Mouse (Mus musculus) spleen, postnatal 36 days (tissue): ENCODE data around the gene Aox4.
A peak's percentile ranks its signal among the peaks of the same experiment; 100 is the strongest.

Experiments
- DNase-seq, 2 experiments: peaks; one replicate each; pipeline ENCODE4 v3.0.0; 2022; ENCODE audit warnings: low spot score in 2 of 2, mixed read lengths in 1 of 2

Gene Aox4

DNA sequence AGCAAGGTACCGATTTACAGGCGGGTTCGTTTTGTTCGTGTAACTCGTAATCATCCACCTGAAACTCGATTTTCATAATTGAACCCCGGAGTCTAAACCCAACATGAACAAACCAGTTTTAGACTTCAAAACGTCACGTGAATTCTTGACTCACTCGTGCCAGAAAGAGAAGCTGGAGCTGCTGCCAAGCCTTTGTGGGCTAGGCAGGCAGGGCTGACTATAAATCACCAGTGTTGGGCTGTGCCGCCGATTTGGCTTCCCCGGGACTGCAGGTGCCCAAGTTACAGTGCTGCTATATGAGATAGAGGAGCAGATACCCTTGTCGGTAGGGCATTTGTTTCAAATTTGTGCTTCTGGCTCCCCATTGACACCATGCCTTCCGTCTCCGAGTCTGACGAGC lies at the start of gene Aox4:
Aox4 (plus strand) TSS at position 195 of the 400 bp plus-strand sequence.
- no peak for DNase-seq

DNA sequence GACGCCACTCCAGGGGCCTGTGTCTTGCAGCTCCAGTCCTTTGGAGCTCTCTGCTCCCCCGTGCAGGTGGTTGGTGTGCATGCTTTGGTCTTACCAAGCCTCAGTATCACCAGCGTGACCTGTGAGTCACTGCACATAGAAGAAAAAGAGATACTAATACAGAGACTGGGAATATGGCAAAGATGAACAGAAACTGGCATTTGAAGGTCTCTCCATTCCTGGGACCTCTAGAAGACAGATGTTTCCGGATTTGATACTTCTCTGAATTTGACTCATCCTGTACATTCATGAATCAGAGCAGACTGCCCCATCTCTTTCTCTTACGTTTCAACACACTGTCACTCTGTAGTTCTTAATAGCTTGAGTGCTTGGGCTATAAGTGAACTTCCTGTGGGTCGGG lies 40.3 kb upstream of the Aox4 start:
- no peak for DNase-seq

DNA sequence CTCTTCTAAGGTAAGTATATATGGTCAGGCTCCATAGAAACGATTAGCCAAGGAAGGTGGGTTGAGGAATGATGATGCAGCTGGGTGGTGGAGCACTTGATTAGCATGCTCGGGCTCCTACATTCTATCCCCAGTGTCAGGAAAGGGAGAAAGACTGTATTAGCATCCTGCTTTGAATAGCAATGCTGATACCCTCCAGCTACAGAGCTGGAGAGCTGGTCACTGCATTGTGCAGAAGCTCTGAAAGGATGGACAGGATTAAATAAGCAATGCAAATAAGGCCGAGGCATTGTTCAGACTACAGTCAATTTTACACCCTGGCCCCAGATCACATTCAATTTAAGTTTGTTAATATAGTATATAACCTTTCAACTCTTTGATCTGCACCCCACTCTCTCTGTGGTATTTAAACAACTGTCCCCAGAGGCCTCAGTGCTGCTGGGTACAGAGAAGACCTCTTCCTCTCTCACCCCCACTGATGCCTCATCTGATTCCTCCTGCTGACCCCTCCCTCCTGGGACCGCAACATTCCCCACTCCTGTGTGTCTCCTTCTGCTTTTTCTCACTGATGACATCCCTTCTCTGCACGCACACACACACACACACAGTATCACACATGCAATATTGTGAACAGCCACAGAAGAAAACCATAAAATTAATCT lies 21.6 kb upstream of the Aox4 start:
- DNase-seq = no peak

DNA sequence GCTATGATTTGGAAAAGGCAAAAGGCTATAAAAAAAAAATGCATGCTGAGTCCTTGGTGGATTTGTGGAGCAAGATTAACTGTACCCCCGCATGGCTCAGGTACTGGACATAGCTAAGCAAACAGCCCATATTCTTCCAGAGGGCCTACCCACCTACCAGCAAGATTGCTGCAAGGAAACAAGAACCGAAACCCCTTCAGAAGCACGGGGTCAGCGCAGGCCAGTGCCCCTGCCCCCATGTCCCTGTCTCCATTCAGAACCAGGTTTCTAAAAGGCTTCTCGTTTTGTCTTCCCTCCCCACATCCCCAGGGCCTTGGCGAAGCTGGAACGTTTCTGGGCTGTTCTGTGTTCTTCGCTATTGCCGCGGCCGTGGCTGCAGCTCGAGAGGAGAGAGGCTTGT lies 15.9 kb upstream of the Aox4 start:
- DNase-seq = no peak

DNA sequence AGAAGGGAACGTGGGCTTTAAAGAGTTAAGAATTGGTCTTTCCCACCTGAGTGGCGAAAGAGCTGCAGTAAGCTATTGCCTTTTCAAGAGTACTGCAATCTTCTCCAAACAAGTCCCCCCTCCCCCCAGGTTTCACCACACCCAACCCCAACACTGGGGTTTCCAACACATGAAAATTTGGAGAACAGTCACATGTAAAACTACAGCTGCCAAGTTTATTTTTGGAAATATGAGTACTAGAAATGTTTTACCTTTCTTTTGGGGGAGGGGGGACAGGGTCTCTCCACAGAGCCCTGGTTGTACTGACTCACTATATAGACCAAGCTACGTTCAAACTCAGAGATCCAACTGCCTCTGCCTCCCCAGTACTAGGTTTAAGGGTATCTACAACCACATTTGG lies 15.2 kb upstream of the Aox4 start:
- DNase-seq = no peak

DNA sequence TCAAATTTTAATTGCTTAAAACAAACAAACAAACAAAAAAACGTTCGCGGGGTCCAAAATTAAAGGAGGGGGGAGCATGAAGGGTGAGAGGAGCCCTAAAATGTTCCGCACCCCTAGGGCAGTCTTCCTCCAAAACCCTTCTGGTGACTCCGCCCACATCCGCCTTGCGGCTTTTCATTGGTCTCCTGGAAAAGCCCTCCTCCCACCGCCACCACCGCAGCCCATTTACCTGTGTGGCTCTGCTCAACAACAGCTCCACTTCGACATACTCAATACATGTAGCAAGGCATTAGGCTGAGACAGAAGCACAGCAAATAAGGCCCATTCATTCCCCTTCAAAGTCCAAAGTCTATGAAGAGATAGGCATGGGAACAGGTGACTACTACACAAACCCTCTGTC lies 14.7 kb upstream of the Aox4 start:
- peak; percentile 49 to 56 for DNase-seq

DNA sequence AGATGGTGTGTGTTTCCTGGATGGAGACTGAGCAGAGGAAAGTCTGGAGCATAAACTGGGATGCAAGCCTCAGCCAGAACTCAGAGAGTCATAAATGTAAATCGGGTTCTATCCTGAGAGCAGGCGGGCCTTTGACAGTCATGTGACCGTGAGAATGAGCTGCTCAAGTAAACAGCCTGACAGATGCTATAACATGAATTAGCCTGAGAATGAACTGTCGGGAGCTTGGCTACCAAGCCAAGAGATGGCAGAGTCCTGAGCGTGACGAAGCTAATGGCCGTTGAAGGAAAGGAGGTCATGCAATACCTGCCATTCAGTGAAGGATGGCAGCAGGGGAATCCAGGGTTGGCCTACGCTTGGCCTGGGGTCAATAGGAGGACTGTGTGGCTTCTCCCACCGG lies 13.2 kb upstream of the Aox4 start:
- DNase-seq = no peak

DNA sequence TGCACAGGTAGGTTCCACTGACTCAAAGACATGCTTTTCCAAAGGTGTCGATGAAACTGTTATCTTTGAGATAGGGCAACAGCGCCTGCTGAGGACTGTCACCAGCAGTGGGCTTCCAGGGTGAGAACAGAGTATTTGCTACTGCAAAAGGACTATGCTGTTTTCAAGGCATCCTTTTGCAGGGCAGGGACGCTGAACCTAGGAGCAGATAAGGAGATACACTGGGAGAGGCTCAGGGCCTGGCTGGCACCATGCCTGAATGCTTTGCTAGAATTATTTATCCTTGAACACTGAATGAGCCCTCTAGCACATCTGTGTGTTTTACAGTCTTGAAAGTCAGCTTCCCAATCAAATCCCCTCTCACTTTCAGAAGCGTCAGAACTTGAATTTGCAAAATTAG lies 11.8 kb upstream of the Aox4 start:
- no peak for DNase-seq

DNA sequence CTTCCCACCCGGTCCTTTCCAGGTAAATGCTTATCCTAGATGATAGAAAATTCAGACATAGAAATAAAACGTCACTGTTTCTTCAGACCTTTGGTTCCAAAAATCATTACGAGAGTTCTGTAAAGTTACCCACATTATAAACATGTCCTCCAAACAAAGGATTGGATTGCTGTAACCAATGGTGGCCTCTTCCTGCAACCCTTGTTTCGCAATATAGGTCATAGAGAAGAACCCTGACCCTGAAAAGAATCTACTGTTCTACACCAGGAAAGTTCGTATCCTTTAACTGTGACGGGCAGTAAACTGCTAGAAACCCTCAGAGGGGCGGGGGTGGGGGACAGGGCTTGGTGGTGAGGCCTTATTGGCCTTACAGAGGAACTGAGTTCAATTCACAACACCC lies 2.6 kb downstream of the Aox4 start:
- DNase-seq = no peak

DNA sequence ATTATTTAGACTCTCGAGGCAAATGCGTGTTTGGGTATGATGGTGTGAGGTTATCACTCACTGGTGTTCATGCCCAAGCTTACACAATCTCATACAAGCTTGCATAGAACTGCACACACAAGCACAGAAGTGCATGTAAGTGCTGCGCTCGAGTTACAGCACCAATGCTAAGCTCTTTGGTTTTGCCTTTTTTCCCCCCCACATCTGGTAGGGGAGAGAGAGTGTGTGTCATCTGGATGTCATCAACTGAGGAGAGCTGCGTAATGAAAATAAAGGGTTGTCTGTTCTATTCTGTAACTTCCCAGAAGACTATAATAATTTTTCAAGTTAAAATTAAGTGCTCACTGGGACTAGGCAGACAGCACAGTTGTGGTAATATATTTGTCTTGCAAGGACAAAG lies 3.6 kb downstream of the Aox4 start:
- no peak for DNase-seq

DNA sequence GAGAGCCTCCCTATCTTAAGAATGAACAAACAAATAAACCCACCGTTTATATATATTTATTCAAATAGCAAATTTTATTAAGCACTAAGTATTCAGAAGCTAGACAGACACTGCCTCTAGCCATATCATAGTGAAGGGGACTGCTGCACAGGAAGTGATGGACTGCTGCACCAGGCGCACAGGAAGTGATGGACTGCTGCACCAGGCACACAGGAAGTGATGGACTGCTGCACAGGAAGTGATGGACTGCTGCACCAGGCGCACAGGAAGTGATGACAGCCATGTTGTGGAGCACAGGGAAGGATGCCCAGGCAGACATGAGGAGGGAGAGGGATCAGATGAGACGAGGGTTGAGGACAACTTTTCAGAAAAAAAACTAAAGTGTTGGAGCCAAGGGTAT lies 5.2 kb downstream of the Aox4 start:
- no peak for DNase-seq

DNA sequence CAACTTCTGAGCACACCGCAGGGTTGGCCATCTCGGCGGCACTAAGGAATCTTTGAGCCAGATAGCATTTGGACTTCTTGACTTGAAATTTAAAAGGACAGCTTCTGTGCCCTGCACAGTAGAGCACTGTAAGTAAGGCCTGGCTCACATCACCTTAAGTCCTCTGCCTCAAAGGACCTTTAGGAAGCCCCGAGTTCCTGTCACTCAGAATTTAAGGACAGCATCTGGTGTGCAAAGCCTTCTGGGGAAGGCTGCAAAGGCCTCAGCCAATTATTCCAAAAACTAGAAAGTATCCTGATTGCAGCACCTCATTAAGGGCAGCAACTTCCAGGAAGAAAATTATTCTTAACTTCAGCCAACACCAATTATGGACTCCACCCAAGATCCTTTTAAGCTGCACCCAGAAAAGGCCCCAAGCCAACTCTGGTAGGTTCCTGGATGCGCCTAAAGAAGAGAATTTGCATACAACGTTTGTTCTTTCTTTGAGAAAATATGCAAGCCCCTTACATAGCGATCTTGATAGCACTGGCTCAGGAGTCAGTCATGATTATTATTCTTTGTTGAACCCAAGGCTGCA lies 5.8 kb downstream of the Aox4 start:
- DNase-seq = no peak

DNA sequence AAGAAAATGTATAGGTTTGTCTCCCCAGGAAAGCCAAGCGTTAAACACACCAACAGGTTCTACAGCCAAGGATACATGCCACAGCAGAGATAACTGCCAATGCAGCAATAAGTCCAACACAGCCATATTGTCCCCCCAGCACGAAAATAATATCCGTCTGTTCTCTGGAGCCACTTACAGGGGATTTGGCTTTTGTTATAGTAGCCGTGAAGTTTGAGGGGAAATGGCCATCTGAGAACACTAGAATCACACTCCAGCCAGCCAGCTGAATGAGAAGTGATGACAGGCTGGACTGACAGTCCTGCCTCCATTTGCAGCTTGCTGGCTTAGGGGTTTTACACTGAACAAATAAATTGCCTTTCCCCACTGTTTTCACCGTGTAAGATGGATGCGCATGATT lies 10.9 kb downstream of the Aox4 start:
- no peak for DNase-seq

DNA sequence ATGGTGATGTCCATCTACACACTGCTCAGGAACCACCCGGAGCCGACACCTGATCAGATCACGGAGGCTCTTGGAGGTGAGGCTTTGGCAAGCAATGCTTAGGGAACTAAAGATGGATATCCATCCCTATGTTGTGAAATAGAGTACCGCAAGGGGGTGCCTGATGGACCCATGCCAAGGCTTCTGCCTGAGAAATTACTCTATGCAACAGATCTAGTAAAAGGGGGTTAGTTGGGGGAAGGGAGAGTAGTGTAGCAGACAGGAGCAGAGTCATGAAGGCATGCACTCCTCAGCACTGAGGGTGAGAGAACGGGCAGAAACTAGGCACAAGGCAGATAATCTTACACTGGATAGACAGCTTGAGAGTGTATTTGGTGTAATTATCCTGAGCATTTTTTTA lies 11.7 kb downstream of the Aox4 start:
- DNase-seq = no peak

DNA sequence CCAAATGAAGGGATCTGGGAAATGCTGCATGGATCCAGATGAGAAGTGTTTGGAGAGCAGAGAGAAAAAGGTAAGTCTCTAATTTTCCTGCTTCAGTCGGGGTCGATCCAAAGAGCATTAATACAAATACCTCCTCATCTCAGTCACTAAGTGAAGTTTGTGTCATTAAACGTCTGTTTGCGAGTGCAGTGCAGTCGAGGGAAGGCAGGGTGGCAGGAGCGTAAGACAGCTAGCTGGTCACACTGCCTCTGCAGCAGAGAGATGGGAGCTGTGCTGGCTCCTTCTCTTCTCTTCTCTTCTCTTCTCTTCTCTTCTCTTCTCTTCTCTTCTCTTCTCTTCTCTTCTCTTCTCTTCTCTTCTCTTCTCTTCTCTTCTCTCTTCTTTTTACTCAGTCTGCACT lies 17.9 kb downstream of the Aox4 start:
- DNase-seq = no peak

DNA sequence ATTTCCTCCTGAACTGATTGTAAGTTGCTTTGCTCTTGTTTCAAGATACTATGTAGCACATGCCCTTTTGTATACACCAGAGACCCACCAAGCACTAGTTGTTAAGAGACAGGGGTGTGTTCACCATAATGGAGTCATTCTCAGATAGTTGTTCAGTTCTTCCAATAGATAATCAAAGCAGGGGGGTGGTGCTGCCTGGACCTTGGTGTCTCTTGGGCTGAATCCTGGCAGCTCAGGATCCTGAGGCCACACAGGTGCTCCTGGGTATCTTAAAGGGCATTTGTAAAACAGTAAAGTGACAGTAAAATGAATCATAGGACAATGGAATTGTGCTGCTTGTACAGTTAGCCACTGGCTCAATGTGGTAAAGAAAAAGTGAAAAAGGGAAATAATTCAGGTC lies 18.7 kb downstream of the Aox4 start:
- DNase-seq = no peak

DNA sequence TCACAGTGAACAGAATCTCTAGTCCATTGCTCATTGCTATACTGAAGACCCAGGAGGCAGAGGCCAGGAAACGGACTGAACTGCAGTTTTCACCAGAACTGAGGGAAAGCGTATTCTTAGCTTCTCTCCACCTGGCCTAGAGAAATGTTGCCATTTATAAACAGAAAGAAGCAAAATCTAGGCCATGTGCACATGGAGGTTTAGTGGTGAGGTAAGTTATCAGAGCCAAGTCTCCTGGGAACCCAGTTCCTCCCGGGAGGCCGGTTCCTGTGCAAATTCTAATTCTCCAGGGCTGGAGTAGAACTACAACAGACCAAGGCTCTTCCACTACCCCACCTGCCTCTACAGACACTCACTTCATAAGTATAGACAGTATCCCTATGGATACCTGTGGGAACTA lies 19.6 kb downstream of the Aox4 start:
- DNase-seq = no peak

DNA sequence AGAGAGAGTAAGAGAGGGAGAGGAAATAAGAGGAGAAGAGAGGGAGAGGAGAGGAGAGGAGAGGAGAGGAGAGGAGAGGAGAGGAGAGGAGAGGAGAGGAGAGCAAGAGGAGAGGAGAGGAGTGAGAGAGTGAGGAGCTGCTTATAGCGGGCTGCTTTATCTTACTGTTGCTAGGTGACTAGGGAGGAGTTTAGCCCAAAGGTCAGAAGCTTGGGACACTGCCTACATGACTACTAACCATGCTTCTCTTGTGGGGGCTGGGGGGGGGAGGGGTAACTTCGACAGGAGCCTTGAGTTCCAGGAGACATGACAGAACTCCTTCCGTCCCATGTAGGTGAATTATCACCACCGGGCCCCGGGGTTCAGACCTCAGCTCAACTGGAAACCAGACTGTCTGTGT lies 20.3 kb downstream of the Aox4 start:
- no peak for DNase-seq

DNA sequence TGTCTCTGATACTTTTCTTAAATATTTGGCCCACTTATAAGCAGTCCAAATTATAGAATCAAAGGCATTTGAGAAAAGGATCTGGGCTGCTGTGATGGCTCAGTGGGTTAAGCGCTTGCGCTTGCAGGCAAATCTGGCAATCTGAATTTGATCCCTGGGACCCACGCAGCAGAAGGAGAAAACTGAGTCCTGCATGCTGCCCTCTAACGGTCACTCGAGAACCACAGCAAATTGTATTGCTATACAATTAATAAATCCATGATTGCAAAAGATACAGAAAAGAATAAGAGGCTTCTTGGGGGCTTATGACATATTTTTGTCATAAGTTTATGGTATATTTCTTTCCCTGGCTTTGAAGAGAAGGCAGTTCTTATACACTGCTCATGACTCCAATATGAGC lies 25.2 kb downstream of the Aox4 start:
- no peak for DNase-seq

DNA sequence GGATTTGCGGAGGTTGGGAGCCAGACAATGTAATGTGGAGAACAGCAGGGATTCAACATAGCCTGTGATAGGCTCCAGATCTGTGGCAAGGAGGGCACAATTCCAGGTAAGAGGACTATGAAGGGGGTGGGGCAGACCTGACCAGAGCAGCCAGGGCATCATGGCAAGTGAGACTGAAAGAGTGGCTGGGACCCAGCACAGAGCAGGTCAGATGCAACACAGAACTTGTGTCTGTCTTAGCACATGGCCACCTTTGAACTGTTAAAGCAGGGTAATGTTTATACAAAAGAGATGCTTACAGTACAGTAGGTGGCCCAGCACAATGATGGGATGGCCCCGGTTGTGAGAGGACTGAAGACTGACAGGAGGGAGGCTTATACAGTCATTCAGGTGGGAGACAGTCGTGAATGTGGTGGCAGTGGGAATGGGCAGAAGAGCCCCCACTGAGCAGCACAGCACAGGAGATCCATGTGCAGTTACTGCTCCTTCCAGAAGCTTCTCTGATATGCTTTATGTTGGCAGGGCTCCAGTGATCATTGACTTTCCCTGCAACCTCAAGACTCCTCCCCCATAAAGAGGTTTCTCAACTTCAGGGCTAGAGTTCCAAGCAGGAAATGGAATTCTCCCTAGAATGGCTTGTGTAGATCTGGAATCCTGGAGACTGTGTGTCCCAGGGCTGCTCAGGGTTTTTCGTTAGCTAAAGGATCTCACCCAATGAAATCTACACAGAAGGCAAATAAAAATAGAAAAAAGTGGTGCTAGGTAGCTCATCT lies 27.5 kb downstream of the Aox4 start:
- peak in 1 of 2 experiments; percentile 18 for DNase-seq

DNA sequence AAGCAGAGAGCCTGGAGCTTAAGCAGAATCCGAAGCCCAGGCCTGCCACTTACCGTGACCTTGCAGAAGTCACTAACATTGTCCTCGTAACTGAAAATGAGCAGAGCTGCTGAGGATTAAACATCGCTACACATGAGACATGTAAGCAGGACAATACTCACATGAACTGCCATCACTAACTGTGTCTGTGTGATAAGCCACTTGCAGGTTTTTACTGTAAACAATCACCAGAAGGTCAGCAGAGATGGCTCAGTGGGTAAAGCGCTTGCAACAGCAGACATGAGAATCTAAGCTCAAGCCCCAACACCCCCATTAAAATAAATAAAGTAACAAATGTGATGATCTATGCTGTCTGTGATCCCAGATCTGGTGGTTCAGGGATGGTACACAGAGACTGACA lies 28.2 kb downstream of the Aox4 start:
- no peak for DNase-seq

DNA sequence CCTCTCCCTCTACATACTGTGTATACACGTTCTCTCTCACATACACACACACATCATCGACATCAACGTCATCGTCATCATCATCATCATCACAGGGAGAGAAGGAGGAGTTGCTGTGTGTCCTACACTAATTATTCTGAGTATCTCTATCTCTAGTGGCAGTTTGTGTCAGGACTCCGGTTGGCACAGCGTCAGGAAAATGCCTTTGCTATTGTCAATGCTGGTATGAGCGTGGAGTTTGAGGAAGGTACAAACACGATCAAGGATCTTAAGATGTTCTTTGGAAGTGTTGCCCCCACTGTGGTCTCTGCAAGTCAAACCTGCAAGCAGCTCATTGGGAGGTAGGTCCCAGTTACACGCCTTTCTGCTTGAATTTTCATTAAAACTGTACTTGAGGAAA lies 28.8 kb downstream of the Aox4 start:
- DNase-seq = no peak

DNA sequence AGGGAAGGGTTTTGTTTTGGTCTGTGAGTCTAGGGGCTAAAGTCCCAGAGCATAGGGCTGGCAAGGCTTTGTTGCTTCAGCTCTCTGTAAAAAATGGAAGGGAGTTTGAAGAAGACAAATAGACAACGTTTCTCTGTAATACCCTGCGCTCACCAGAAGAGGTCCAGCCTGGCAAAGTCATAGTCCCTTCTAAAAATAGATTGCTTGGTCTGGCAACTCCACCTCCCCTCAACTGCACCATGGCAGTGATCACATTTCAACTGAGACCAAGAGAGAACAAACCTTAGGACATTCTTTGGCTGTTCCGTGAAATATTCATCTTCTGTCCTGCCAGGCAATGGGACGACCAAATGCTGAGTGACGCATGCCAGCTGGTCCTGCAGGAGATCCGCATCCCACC lies 30.1 kb downstream of the Aox4 start:
- no peak for DNase-seq
